Mouse (Mus musculus) heart, postnatal 0 days (tissue): Measurements from ENCODE around the gene Dhrs4.

Experiments used
- CTCF ChIP-seq: IDR thresholded peaks from 2 replicates; pipeline ENCODE4 v1.5.1; 2016; ENCODE audit warnings: antibody characterized with exemption, control low read depth, low read depth
- EP300 ChIP-seq: IDR thresholded peaks from 2 replicates; pipeline ENCODE4 v1.6.1; 2016; ENCODE audit warnings: antibody characterized with exemption, low read depth

GRCm38 (mm10) chr14:55434825-55435224 is 43.7 kb upstream of the Dhrs4 start:
- TF ChIP-seq CTCF (no peak), EP300 (no peak)
